Mouse (Mus musculus) embryonic facial prominence, embryonic 15.5 days (tissue): ENCODE results near the gene Grid1. TPM values are rescaled to one million over a fixed set of nuclear protein-coding genes. Genes with fewer than 3 reads are reported as not detected.

Source experiments
- ATAC-seq: fragments of 200-750 bp; cut with Nextera tagmentation; 2 replicates; pipeline ENCODE4 v1.8.0; 2017; ENCODE audit warnings: low read depth, moderate TSS enrichment; ENCODE audit not compliant: insufficient number of reproducible peaks, low FRiP score, low TSS enrichment
- H3K27ac ChIP-seq: fragments of 300-500 bp; sonication (generic); replicated peaks from 2 replicates; pipeline ENCODE4 v1.5.1; 2015; ENCODE audit warnings: mild to moderate bottlenecking, inconsistent platforms
- H3K27me3 ChIP-seq: fragments of 300-500 bp; sonication (generic); 2 replicates; pipeline ENCODE4 v1.6.1; 2015; ENCODE audit warnings: inconsistent platforms
- H3K36me3 ChIP-seq: fragments of 300-500 bp; sonication (generic); 2 replicates; pipeline ENCODE4 v1.6.1; 2015; ENCODE audit warnings: mild to moderate bottlenecking, inconsistent platforms
- H3K4me1 ChIP-seq: fragments of 300-500 bp; sonication (generic); 2 replicates; pipeline ENCODE4 v1.6.1; 2015; ENCODE audit warnings: inconsistent platforms
- H3K4me2 ChIP-seq: fragments of 300-500 bp; sonication (generic); replicated peaks from 2 replicates; pipeline ENCODE4 v1.6.1; 2015; ENCODE audit warnings: mild to moderate bottlenecking, inconsistent platforms
- H3K4me3 ChIP-seq: fragments of 300-500 bp; sonication (generic); replicated peaks from 2 replicates; pipeline ENCODE4 v1.5.1; 2015; ENCODE audit warnings: mild to moderate bottlenecking, inconsistent platforms
- H3K9ac ChIP-seq: fragments of 300-500 bp; sonication (generic); 2 replicates; pipeline ENCODE4 v1.6.1; 2015; ENCODE audit warnings: inconsistent platforms
- H3K9me3 ChIP-seq: fragments of 300-500 bp; sonication (generic); replicated peaks from 2 replicates; pipeline ENCODE4 v1.6.1; 2016; ENCODE audit warnings: inconsistent platforms
- WGBS: fragments of 180-500 bp; shearing (Covaris S2); methylation state at CpG from one replicate; pipeline ENCODE4 v1.1.7; 2015; 5-methylcytosine and 5-hydroxymethylcytosine counted together
- polyA plus RNA-seq: library from polyadenylated mRNA; unstranded; fragments of >200 nt; fragmentation: Nextera tagmentation; extraction: Ambion mirVana; gene quantifications from 2 replicates; pipeline ENCODE4 v1.2.1, GENCODE M21; 2015

Grid1 gene
- polyA plus RNA-seq, 1 experiment from 2014 or later, result 1.4 TPM

DNA sequence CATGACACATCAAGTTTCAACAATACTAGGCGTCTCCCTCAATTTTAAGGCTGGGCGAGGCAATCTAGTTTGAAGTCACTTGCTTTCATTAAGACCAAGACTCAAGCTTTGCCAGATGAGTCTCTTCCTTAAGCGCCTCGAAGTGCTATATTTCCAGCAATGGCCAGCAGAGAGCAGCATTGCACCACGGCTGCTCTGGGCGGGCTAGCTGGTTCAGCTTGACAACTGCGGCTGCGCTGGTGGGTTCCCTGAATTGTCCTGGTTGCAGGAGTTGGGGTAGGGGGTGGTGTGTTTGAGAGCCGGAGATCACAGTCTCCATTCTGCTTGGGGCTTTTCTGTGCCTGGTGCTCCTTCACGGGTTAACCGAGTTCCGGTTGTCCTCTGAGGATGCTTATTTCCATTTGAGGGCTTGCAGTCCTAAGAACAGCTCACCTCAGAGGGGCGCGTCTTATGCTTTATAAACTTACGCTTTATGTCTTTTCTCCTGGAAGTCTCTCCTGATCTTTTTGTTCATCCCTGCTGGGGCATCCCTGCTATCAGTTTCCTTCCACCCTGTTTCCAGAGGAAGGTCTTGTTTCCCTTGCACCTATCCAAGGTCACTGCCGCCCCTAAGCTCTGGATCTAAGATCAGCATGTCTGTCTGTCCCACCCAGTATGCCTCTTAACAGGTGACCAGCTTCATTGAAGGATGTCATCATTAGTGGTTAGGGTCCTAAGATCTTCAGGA lies 9.0 kb upstream of the Grid1 start:
- Histone ChIP-seq H3K4me2 (peak overlapping the region; percentile 31; the same call in 1 of the 2 replicates), H3K9me3 (no peaks in the 10 kb centered on the region), H3K9ac (no peak overlapping the region), H3K4me1 (no peaks in the 10 kb centered on the region), H3K27ac (no peak overlapping the region), H3K36me3 (no peaks in the 10 kb centered on the region), H3K4me3 (no peak overlapping the region), H3K27me3 (peaks cover 29% of the 10 kb centered on the region)
- no peak for ATAC-seq
- 18% methylated on average over 16 of the region's 16 CpGs for WGBS

DNA sequence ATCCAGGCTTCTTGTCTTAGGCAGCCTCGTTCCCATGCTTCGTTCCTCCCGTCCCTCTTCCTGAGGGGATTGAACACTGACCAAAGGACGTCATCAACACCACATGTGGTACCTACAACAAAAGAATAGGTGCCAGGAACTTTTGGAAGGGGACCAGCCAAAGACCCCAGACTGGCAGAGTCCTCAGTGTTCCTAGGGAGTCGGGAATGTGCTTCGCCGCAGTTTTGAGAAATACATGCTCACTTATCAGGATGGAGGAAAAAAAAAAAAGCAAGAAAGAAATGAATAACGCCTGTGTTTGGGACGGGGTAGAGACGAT lies 8.5 kb upstream of the Grid1 start:
- WGBS, result 65% methylated on average over 10 of the region's 10 CpGs
- H3K4me3 ChIP-seq, result no peak overlapping the region
- ATAC-seq, result no peak
- peaks cover 34% of the 10 kb centered on the region for H3K27me3 ChIP-seq
- no peaks in the 10 kb centered on the region for H3K36me3 ChIP-seq
- no peak overlapping the region for H3K9ac ChIP-seq
- no peaks in the 10 kb centered on the region for H3K9me3 ChIP-seq
- H3K4me2 ChIP-seq, result no peak overlapping the region
- H3K4me1 ChIP-seq, result no peaks in the 10 kb centered on the region
- no peak overlapping the region for H3K27ac ChIP-seq

DNA sequence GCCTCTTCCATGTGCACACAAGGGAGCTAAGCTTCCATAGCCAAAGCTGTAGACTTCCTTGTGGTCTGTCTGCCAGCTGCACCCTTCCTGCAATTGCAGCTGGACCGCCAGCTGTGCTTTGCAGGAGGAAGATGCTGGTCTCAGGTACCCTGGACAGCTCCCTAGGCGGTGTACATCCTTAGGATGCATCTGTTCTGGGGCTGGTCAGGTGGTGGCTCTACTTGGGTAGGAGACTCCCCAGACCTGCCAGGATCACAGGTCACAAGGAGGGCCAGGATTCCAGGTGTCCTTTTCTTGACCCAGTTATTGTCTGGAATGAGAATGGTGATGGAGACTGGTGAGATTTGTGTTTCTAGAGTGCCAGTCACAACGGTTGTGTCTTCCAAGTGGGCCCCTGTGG lies 3.6 kb upstream of the Grid1 start:
- no peaks in the 10 kb centered on the region for H3K9me3 ChIP-seq
- no peak overlapping the region for H3K9ac ChIP-seq
- peaks cover 23% of the 10 kb centered on the region for H3K4me1 ChIP-seq
- H3K4me3 ChIP-seq, result no peak overlapping the region
- peaks cover 74% of the 10 kb centered on the region for H3K27me3 ChIP-seq
- H3K4me2 ChIP-seq, result no peak overlapping the region
- H3K27ac ChIP-seq, result no peak overlapping the region
- H3K36me3 ChIP-seq, result no peaks in the 10 kb centered on the region
- ATAC-seq, result no peak
- 32% methylated on average over 3 of the region's 3 CpGs for WGBS

- peak overlapping the region; percentile 52; the same call in 1 of the 2 replicates for H3K4me3 ChIP-seq
- H3K4me1 ChIP-seq, result peaks cover 36% of the 10 kb centered on the region
- H3K9ac ChIP-seq, result no peak overlapping the region
- WGBS, result 5% methylated on average over 9 of the region's 9 CpGs
- no peaks in the 10 kb centered on the region for H3K9me3 ChIP-seq
- no peak overlapping the region for H3K27ac ChIP-seq
- no peak for ATAC-seq
- H3K36me3 ChIP-seq, result no peaks in the 10 kb centered on the region
- peaks cover 89% of the 10 kb centered on the region for H3K27me3 ChIP-seq
- H3K4me2 ChIP-seq, result peak overlapping the region; percentile 83; the same call in 1 of the 2 replicates
Measured at GRCm38 (mm10) chr14:34818387-34818980, 1.4 kb upstream of the Grid1 start.

DNA sequence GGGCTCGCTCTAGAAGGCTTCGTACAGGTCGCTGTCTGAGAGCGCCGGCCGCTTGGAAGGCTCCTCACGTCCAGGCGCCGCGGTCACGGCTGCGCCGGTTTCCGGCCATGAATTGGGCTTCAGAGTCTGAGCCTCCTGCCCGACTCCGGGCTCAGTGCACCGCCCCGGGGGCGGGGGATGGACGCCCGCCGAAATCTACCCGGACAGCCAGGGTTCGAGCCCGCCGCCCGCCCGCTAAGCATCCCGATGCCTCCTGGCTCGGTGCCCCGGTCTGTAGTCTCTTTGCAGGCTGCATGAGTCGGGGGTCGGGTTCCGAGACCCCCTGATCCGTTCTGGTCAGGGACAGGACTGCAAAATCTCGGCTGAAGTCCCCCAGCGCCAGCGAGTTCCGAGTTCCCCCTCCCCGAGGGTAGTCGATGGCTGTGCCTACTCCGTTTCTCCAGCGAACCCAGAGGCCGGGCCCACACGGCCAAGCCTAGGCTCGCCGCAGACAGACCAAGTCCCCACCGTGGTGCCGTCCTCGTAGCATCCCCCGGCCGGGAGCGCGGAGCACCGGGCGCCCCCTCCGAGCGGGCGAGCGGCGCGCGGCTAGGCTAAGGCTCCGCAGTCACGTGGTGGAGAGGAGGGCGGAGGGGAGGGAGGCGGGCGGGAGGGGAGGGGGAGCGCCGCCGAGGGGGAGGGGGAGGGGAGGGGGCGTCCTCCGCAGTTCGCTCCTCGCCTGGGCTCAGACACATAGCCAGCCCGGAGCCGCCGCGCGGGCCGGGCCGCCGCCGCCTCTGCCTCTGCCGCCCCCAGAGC lies 588 bp upstream of the Grid1 start:
- under 1% methylated on average over 62 of the region's 85 CpGs for WGBS
- Histone ChIP-seq H3K9ac (peak overlapping the region; percentile 10; the same call in 1 of the 2 replicates), H3K4me3 (peak overlapping the region; percentile 52), H3K27me3 (peaks cover 93% of the 10 kb centered on the region), H3K4me1 (peaks cover 36% of the 10 kb centered on the region), H3K27ac (no peak overlapping the region), H3K9me3 (no peaks in the 10 kb centered on the region), H3K36me3 (no peaks in the 10 kb centered on the region), H3K4me2 (peak overlapping the region; percentile 83)
- peak; percentile 63 for ATAC-seq

DNA sequence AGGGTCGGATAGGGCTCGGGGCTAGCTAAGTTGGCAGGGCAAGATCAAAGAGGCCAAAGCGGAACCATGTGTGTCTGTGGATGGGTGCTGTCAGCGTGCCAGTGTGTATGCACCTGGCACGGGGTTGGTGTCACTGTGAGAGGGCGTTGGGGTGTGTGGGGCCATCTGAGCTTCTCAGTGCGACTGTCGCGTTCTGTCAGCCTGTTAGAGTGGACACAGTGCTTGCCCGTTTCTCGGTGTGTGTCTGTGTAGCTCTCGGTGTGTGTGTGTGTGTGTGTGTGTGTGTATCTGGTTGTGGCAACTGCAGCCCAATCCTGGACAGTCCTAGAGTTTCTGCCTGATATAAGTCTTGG lies 721 bp downstream of the Grid1 start:
- Histone ChIP-seq H3K36me3 (no peaks in the 10 kb centered on the region), H3K9me3 (no peaks in the 10 kb centered on the region), H3K4me1 (peaks cover 36% of the 10 kb centered on the region), H3K4me2 (peak overlapping the region; percentile 83), H3K27me3 (peaks cover 87% of the 10 kb centered on the region), H3K4me3 (peak overlapping the region; percentile 52), H3K27ac (no peak overlapping the region), H3K9ac (no peak overlapping the region)
- no peak for ATAC-seq
- 2% methylated on average over 12 of the region's 12 CpGs for WGBS

DNA sequence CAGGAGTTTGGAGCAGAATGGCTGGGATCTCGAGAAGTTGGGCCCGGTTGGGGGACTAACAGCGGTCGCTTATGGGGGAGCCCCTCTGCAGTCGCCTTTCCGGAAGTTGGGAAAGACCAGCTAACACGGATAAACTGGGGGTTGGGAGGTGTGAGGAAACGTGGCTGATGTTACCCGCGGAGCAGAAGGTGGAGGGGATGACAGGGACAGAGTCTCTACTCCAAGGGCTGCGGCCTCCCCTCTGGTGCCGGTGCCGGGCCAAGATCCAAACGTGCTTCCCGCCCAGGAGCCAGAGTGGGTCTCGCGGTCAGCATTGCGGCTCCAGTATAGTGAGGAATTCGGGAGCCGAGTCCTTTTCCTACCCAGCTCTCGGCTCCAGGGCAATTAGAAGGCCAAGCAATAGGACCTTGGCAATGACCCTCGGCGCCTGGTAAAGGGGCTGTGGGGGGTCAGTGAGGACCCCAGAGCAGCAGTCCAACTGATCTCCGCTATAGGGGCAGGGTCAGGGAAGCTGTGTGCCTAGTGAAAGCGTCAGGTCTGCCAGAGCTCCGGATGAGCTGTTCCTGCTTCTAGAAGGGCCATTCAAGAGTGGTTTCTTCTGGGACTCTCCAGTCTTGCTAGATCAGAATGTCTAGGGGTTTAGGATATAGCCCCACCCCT lies 1.4 kb downstream of the Grid1 start:
- no peak for ATAC-seq
- Histone ChIP-seq H3K36me3 (no peaks in the 10 kb centered on the region), H3K4me1 (peaks cover 36% of the 10 kb centered on the region), H3K27me3 (peaks cover 81% of the 10 kb centered on the region), H3K9me3 (no peaks in the 10 kb centered on the region), H3K9ac (no peak overlapping the region), H3K4me3 (peak overlapping the region; percentile 52), H3K4me2 (peak overlapping the region; percentile 83), H3K27ac (no peak overlapping the region)
- 2% methylated on average over 26 of the region's 26 CpGs for WGBS

DNA sequence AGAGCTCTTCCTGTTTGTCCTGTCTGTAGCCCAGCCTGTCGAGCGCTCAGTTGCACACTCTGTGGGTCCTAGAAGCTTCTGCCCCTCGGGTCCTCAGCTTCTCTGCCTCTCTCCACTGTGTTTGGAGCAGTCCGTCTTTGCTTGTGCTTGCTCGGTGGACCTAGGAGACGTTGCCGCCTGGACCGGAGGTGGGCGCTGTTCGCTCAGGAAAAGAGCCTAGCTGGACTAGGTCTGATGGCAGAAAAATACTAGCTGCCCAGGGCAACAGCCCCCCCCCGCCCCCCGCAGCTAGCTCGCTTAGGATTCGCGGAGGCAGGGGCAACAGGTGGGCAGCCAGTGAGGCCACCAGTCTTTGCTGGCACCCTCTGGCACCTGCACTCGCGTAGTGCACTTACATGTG lies 3.2 kb downstream of the Grid1 start:
- Histone ChIP-seq H3K36me3 (no peaks in the 10 kb centered on the region), H3K4me3 (peak overlapping the region; percentile 27), H3K9ac (no peak overlapping the region), H3K27ac (no peak overlapping the region), H3K27me3 (peaks cover 63% of the 10 kb centered on the region), H3K4me1 (peaks cover 36% of the 10 kb centered on the region), H3K4me2 (peak overlapping the region; percentile 48), H3K9me3 (no peaks in the 10 kb centered on the region)
- WGBS, result 2% methylated on average over 17 of the region's 17 CpGs
- ATAC-seq, result peak; percentile 44; the same call in 1 of the 2 replicates

- H3K27ac ChIP-seq, result no peak overlapping the region
- H3K9ac ChIP-seq, result no peak overlapping the region
- H3K4me3 ChIP-seq, result no peak overlapping the region
- no peaks in the 10 kb centered on the region for H3K36me3 ChIP-seq
- H3K27me3 ChIP-seq, result peaks cover 52% of the 10 kb centered on the region
- ATAC-seq, result no peak
- H3K4me2 ChIP-seq, result no peak overlapping the region
- peaks cover 31% of the 10 kb centered on the region for H3K4me1 ChIP-seq
- H3K9me3 ChIP-seq, result no peaks in the 10 kb centered on the region
- WGBS, result 79% methylated on average over 3 of the region's 3 CpGs
Measured at GRCm38 (mm10) chr14:34824186-34824585, 4.3 kb downstream of the Grid1 start.

DNA sequence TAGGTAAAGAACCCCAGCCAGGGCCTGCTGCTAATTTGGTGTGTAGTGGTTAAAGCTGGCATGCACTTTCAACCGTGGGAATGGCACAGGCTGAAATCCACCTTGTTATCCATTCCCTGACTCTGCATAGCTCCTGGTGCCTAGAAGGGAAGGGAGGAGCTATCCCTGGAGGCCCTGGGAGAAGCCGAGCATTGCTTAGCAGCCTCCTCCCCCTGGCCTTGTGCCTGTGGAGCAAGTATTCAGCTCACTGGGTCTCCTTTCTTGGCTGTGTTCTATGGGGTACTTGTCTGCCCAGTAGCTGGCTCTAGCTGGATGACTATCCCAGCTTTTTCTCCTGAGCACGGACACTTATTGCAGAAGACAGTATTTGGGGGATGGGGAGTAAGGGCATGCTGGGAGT lies 6.0 kb downstream of the Grid1 start:
- H3K27me3 ChIP-seq, result peaks cover 36% of the 10 kb centered on the region
- no peak overlapping the region for H3K27ac ChIP-seq
- ATAC-seq, result no peak; the same call in 1 of the 2 replicates
- 20% methylated on average over 3 of the region's 3 CpGs for WGBS
- H3K9ac ChIP-seq, result no peak overlapping the region
- peaks cover 16% of the 10 kb centered on the region for H3K4me1 ChIP-seq
- no peaks in the 10 kb centered on the region for H3K36me3 ChIP-seq
- no peak overlapping the region for H3K4me2 ChIP-seq
- no peak overlapping the region for H3K4me3 ChIP-seq
- H3K9me3 ChIP-seq, result no peaks in the 10 kb centered on the region

- WGBS, result 68% methylated on average over 6 of the region's 6 CpGs
- no peak for ATAC-seq
- H3K9me3 ChIP-seq, result no peaks in the 10 kb centered on the region
- H3K27ac ChIP-seq, result no peak overlapping the region
- H3K9ac ChIP-seq, result no peak overlapping the region
- no peak overlapping the region for H3K4me2 ChIP-seq
- H3K27me3 ChIP-seq, result no peaks in the 10 kb centered on the region
- no peaks in the 10 kb centered on the region for H3K36me3 ChIP-seq
- no peaks in the 10 kb centered on the region for H3K4me1 ChIP-seq
- no peak overlapping the region for H3K4me3 ChIP-seq
Measured at GRCm38 (mm10) chr14:34829831-34830230, 9.9 kb downstream of the Grid1 start.
